ENCODE assay signal across 1 mouse cellular context in the genomic region with DNA sequence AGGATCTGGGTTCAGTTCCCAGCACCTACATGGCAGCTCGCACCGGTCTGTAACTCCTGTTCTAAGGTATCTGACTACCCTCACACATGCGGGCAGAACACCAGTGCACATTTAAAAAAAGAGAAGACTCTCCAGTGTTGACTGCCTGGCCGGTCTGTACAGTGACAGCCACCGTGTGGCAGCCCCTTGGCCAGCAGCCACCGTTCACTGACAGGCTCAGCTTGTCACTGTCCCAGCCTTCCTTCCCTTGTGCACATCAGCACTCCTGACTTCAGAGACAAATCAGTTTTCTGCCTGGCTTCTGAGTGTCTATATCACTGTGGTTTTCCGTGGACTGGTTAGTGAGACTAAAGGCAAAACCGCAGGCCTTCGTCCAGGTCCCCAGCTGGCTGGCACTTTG.
TF ChIP-seq lines count a peak whose summit lies in the region.

No protein-coding gene starts in this region.

TF ChIP-seq in MEL, 35 proteins besides CTCF, POLR2A, EP300 and RAD21 (continued from another document):
- TF ChIP-seq POLR2AphosphoS2 (IDR thresholded peaks at IDR 0.05; ENCODE audit: low read length): no peak
- no peak for TF ChIP-seq ZNF384 (IDR thresholded peaks at IDR 0.05; ENCODE audit: low read depth, low read length)
- TF ChIP-seq SIN3A (IDR thresholded peaks at IDR 0.05; ENCODE audit: low read length): peak; percentile 73
- no peak for TF ChIP-seq ZMIZ1 (IDR thresholded peaks at IDR 0.05; ENCODE audit: low read depth, low read length)
TF ChIP-seq in MEL: peak in this region for 5.
